Mouse (Mus musculus): ENCODE measurements around the gene Rrp1b.
"Not testable (repeated sequence)": the region's sequence is repeated elsewhere in the genome, so short reads cannot be mapped to it uniquely, and the experiment has no call there.

Gene Rrp1b

DNA sequence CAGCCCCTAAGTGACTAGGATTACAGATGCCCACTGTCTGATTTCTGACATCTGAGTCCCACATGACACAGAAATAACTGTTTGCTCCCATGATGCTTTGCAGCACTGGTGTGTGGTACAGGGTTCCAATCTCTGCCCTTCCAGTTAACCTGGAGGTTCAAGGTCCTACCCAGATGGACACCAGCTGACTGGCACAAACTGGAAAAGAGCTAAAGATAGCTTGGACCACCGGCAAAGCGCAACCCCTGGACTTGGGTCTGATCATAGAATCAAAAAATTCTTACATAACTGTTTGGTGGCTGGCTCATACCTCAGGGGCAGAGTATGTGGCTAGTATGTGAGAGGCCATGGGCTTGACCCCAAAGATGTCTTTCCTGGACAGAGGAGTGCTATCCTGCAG lies 47.5 kb downstream of the Rrp1b start:
- in situ Hi-C loops (cut with MboI; ENCODE audit: low sequenced_read_pairs) = no loop called here

DNA sequence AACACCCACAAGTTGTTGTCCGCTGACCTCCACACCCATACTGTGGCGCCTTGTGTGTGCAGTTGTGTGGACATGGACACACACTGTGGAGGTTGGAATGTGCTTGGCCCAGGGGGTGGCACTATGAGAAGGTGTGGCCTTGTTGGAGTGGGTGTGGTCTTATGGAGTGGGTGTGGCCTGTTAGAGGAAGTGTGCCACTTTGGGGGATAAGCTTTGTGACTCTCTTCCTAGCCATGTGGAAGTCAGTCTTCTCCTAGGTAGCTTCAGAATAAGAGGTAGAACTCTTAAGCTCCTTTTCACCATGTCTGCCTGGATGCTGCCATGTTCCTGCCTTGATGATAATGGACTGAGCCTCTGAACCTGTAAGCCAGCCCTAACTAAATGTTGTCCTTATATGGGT lies 51.2 kb downstream of the Rrp1b start:
- in situ Hi-C loops (cut with MboI; ENCODE audit: low sequenced_read_pairs) = no loop called here

DNA sequence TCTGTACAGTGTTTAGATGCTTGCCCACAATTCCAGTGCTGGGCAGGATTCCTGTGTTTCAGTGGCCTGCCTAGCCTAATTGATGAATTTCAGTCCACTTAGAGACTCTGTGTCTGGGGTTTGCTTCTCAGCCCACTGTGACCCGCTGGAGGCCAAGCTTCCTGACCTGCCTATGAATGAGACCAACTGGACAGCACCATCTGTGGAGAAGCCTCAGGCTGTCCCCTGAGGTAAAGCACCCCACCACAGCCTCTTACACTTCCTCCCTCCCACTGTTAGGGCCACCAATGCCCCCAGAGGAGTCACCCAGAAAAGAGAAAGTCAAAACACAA lies 55.1 kb downstream of the Rrp1b start:
- in situ Hi-C loops (cut with MboI; ENCODE audit: low sequenced_read_pairs) = no loop called here

DNA sequence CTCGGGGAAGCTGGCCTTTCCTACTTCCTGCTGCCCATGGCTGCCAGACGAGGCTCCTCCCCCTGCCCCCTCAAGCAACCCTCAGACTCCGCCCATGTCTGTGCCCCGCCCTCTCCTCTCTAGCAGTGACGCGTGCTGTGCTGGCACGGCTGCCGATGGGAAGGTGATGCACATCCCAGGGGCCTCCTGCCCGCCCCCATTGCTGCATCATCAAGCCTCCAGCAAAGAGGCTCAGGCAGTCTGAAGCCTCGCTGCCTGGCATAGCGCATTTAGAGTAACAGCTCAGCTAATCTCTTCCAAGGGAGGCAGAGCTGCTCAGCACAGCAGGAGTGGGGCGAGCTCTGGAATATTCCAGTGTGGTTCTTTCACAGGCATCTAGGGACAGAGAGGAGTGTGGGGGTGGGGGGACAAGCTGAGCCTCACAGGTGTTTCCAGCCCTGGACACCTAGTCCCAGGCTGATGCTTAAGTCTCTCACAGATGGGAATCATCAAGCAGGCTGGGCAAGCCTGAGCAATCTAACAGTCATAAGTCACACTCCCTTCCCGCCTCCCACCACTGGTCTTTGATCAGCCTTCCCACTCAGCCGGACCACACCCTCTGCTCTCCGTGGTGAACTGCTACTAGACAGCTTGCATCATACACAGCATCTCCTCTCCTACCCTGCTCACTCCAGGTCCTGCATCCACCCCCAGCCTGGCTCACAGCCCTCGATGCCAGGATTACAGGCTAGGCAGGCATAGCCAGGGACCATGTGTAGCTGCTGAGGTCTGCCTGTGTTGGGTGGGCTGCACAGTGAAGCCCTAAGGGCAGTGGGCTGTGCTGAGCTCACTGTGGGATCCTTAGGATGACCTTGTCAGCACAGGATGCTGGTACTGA lies 55.7 kb downstream of the Rrp1b start:
- in situ Hi-C loops (cut with MboI; ENCODE audit: low sequenced_read_pairs) = not testable (repeated sequence)

DNA sequence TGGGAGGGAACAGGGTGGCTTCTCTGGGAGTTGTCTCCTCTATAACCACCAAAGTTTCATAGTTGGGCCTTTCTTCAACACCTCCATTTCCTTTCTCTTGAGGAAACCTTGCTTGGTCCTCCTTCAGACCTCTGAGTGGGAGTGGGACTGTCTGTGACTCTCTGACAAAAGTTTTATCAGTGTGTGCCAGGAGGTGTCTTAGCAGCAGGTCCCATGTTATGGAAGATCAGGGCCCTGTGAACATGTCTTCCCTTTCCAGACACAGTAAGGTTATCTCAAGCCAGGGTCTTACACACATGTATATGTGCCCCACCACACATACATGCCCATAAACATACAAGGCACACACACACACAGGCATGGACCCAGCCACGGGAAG lies 56.3 kb downstream of the Rrp1b start:
- in situ Hi-C loops (cut with MboI; ENCODE audit: low sequenced_read_pairs) = no loop called here

DNA sequence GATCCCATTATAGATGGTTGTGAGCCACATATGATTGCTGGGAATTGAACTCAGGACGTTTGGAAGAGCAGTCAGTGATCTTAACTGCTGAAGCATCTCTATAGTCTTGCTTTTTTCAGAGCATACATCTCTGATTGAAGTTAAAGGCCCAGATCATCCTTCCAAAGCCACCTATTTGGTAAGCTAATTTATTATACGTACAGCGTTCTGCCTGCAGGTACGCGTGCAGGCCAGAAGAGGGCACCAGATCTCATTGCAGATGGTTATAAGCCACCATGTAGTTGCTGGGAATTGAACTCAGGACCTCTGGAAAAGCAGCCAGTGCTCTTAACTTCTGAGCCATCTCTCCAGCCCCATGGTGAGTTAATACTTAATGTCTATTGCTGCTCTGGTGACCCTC lies 57.0 kb downstream of the Rrp1b start:
- in situ Hi-C loops (cut with MboI; ENCODE audit: low sequenced_read_pairs) = no loop called here

DNA sequence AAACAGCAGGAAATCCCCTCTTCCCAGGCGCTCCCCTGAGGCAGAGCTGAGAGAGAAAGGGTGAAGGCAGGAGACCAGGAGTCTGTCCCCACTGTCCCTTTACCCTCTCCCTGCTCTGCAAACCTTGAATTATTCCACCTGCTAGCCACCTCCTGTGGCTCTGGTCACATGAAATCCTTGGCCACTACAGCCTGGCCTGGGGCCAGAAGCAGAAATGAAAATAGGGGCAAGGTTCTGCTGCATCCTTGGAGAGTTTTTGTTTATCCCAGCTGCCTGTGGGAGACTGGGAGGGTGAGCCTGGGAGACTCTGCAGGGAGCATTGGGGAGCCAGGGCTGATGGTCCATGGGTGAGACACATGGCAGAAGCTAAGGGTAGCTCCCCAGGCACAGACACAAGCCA lies 61.8 kb downstream of the Rrp1b start:
- in situ Hi-C loops (cut with MboI; ENCODE audit: low sequenced_read_pairs) = no loop called here

DNA sequence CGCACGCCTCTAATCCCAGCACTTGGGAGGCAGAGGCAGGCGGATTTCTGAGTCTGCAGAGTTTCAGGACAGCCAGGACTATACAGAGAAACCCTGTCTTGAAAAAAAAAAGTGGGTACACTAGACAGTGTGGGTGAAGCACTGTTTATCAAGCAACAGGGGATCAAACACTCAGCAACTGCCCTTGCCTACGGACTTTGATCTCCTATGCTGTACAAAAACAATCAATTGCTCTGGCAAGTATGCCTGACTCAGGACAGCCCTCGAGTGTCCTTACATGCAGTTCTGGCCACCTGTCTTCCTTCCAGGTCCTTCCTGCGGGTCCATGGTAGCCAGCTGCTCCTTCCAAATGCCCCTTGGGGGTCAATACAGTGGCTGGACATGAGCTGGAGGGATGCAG lies 63.0 kb downstream of the Rrp1b start:
- in situ Hi-C loops (cut with MboI; ENCODE audit: low sequenced_read_pairs) = not testable (repeated sequence)

DNA sequence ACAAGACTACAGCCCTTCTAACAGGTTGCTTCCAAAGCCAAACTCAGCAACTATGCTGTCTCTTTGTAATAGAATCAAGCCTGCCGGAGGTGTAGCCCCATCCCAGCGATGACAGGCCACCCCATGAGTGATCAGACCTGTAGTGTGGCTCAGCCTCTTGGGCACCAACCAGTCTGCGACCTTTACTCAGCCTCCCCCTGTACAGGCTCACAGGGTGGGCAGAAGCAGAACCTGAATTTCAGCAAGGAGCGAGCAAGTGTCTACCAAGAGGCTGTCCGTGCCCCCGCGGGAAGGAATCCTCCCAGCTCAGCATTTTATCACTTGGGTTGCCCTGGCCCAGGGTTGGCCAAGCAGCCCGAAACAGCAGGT lies 63.7 kb downstream of the Rrp1b start:
- in situ Hi-C loops (cut with MboI; ENCODE audit: low sequenced_read_pairs) = no loop called here

DNA sequence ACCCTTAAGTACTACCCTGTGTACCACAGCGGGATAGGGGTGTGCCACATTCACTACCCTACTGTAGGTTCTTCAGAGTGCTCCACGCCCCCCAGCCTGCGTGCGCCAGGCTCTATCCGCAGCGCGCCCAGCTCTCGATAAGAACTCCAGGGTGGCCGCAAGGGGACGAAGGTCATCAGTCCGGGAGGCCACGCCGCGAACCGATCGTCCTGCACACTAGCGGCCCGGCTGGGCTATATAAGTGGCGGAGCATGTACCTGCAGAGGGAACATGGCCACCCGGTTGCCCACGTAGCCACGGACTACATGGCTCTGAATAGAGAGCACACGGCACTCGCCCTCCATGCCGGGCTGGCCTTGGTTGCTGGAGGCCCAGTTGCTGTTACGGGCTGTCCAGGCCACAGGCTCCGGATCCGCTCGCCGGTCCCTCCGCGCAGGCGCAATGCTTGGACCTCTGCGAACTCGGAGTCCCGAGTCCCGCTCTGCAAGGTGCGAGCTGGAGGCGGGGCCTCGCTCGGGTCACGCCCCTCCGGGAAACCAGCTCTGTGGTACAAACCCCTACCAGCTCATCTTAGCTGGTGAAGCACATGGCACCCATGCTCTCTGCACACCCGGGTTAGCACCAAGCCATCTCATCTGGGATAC lies 64.2 kb downstream of the Rrp1b start:
- in situ Hi-C loops (cut with MboI; ENCODE audit: low sequenced_read_pairs) = no loop called here

DNA sequence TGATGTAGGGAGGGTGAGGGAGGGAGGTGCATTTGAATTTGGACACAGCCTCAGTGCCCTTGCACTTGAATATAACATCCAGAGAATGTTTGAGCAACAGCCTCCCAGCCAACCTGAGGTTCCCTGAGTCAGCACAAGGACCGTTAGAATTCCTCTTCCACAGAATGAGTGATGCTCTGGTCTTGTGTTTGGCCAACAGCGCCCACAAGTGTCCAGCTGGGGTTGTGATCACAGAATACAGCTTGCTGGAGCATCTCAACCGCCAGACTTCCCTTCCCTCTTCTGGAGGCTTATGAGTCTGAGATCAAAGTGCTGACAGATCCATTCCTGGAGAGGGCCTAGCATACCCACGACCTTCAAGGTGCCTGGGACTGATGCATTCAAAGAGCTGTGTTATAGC lies 67.2 kb downstream of the Rrp1b start:
- in situ Hi-C loops (cut with MboI; ENCODE audit: low sequenced_read_pairs) = no loop called here

DNA sequence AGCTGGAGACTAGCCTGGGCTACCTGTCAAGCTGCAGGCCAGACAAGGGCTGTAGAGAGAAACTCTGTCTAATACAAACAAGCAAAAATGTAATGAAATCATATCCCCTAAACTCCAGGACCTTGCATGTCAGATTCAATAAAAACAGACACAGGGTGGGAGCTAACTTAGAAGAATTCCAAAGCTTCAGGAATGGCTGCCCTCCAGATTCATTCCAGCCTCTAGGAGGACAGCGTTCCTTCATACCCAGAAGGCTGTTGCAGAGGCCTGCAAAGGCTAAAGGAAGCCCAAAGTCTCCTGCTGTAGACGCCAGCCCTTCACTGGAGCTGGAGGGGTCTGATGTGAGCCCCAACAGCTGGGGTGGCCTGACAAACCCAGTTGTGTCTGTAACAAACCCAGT lies 70.5 kb downstream of the Rrp1b start:
- in situ Hi-C loops (cut with MboI; ENCODE audit: low sequenced_read_pairs) = no loop called here

DNA sequence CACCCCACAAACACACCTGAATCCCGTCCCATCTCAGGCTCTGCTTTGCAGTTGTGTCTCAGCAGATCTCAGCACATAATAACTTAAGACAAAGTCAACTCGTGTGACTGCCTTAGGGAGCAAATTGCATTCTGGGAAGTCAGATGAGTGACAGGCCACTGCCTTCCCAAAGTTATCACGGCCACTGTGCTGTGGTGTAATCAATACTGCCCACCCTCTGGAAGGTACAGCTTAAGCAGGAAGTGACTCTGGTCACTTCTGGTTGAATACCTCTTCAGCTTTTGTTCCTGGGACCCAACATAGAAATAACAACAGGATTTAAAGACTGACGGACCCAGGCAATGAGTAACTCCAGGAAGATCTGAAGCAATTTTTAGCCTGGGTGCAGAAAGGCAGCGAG lies 72.0 kb downstream of the Rrp1b start:
- in situ Hi-C loops (cut with MboI; ENCODE audit: low sequenced_read_pairs) = no loop called here

DNA sequence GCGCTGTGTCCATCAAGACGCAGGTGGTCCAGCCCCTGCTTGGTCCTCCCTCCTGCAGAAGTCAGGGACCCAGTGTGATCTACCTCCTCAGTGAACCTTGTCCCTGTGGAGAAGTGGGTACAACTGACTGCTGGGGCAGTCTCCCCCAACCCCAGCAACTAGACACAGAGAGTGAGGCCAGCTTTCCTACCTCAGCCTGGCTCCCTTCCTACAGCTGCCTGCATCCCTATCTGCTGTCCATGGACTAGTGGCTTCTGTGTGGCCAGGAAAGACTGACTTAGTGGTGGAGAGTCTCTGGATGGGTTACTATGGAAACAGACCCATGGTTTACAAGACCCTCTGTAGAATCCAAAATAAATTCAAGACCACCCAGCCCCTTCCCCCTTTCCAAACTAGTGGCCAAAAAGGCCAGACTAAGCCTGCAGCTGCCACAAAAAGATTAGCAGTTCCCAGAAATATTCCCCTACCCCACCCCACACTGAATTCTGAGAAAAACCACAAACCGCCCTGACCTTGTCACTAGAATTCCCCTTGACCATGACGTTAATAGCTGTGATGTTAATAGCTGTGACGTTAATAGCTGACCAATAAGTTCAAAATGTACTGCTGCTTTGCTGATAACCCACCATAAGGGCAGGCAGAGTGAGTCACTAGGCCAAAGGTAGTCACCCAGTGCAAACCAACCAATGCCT lies 72.6 kb downstream of the Rrp1b start:
- in situ Hi-C loops (cut with MboI; ENCODE audit: low sequenced_read_pairs) = not testable (repeated sequence)

DNA sequence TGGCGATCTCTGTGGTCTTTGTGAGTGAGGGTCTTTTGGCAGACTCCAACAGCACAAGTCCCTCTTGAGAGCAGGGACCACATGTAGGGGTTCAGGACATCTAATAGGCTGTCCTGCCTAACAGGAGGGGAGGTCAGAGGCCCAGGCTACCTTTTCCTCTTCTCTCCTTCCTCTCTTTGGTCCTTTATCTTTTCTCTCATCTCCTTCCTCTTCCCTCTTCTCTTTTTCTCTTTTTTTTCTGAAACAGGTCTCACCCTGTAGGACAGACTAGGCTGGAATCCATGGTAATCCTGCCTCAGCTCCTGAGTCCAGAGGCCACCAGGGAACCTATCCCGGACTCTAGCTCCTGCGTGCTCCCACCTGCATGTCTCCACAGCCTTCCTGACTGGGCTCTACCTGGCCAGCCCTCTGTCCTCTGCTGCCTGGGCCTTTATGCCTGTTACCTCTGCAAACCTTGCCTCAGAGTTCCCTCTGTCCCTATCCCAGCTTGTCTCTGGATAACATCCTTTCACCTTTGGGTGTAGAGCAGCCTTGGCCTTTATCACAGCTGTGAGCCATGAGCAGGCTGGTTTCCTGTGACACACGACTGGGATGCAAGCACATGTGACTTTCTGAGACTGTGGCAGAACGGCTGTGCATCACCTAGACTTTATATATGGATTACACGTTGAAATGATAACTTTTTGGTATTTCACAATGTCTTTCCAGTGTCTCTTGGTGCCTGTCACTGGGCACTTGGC lies 73.5 kb downstream of the Rrp1b start:
- in situ Hi-C loops (cut with MboI; ENCODE audit: low sequenced_read_pairs) = no loop called here

DNA sequence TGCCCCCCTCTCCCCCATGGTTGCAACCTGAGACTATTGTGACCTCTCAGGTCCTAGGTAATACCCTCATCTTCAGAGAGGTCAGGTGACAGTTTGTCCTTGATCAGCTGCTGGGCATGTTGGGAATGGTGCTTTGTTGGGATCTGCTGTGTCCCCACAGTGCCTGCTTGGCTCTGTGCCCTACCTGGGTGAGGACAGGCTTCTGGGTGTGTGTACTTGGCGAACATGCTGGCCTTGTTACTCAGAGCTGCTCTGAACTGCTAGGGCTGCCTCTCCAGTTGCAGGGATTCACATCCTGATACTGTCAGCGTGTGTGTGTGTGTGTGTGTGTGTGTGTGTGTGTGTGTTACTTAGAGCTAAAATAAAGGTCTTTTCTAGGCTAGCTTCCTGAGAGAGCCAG lies 74.5 kb downstream of the Rrp1b start:
- in situ Hi-C loops (cut with MboI; ENCODE audit: low sequenced_read_pairs) = no loop called here

DNA sequence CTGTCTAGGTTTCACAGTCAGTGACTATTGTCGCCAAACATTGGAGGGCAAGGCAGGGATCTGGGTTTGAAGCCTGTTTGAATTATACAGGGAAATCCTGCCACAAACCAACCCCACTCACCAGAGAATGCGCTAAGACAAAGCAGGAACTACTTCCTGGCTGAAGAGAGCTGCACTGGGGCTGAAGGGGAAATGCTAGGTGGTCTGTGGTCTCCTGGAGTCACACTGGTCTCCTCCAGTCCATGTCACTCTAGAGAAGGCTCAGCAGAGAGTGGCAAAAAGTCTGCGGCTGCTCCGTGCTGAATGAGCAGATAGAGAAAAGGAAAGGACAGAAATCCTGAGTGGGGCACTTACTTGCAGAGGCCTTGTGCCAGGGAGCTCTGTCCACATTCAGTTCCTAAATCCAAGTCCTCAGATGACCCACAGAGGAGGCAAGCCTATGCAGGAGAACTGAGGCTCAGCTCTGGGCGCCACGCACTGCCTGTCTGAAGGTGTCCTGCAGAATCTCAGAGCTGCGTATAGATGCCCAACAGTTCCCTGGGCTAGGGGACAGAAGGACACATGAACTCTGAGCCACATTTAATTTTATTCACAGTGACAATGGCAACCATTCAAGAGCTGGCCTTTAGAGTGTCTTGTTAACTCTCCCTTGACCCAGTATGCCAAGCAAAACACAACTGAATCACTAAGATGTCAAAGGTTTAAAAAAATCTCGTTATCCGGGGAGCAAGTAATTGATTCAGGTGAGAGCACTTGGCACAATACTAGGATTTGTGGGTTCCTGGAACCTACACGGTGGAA lies 75.3 kb downstream of the Rrp1b start:
- in situ Hi-C loops (cut with MboI; ENCODE audit: low sequenced_read_pairs) = no loop called here
